Mouse (Mus musculus) adrenal gland, postnatal 25 days (tissue): Measurements from ENCODE around the gene Pigt. TPM values are rescaled to one million over a fixed set of nuclear protein-coding genes. Genes with fewer than 3 reads are reported as not detected.

Experiments
- DNase-seq: peaks from one replicate; pipeline ENCODE4 v3.0.0; 2021; ENCODE audit warnings: mixed read lengths
- total RNA-seq: library from RNA; stranded (reverse); gene quantifications from 2 replicates; pipeline ENCODE4 v1.2.3, GENCODE M21; 2021

The Pigt gene
- total RNA-seq, 1 experiment from 2014 or later = 98.3 TPM

GRCm38 (mm10) chr2:164520782-164521181 is 23.5 kb downstream of the Pigt start:
- DNase-seq = peak; percentile 60

- DNase-seq = no peak
Measured at GRCm38 (mm10) chr2:164521841-164522240, 24.5 kb downstream of the Pigt start.

- no peak for DNase-seq
Measured at GRCm38 (mm10) chr2:164522280-164522679, 25.0 kb downstream of the Pigt start.

- no peak for DNase-seq
Measured at GRCm38 (mm10) chr2:164523301-164523773, 26.0 kb downstream of the Pigt start.

GRCm38 (mm10) chr2:164528557-164528956 is 31.2 kb downstream of the Pigt start:
- DNase-seq = no peak

GRCm38 (mm10) chr2:164531169-164531568 is 33.8 kb downstream of the Pigt start:
- peak; percentile 65 for DNase-seq

- DNase-seq = no peak
Measured at GRCm38 (mm10) chr2:164534315-164534714, 37.0 kb downstream of the Pigt start.

- no peak for DNase-seq
Measured at GRCm38 (mm10) chr2:164537003-164537402, 39.7 kb downstream of the Pigt start.

- DNase-seq = no peak
Measured at GRCm38 (mm10) chr2:164540652-164541427, 43.5 kb downstream of the Pigt start.

- no peak for DNase-seq
Measured at GRCm38 (mm10) chr2:164542132-164542531, 44.8 kb downstream of the Pigt start.

- no peak for DNase-seq
Measured at GRCm38 (mm10) chr2:164542598-164542997, 45.3 kb downstream of the Pigt start.

GRCm38 (mm10) chr2:164543745-164544144 is 46.4 kb downstream of the Pigt start:
- no peak for DNase-seq

- no peak for DNase-seq
Measured at GRCm38 (mm10) chr2:164544454-164545097, 47.3 kb downstream of the Pigt start.

GRCm38 (mm10) chr2:164549338-164549737 is 52.0 kb downstream of the Pigt start:
- no peak for DNase-seq

- no peak for DNase-seq
Measured at GRCm38 (mm10) chr2:164549963-164550894, 52.9 kb downstream of the Pigt start.

GRCm38 (mm10) chr2:164550895-164551269 is 53.6 kb downstream of the Pigt start:
- no peak for DNase-seq

GRCm38 (mm10) chr2:164551502-164551901 is 54.2 kb downstream of the Pigt start:
- no peak for DNase-seq

Other genes with a start within 250 kb of the Pigt start
- not detected in 2 replicates for gene Svs3b, start 240.9 kb upstream of the Pigt start, total RNA-seq
- not detected in 2 replicates for gene Svs4, start 219.1 kb upstream of the Pigt start, total RNA-seq
- not detected in 2 replicates for gene Svs3a, start 208.3 kb upstream of the Pigt start, total RNA-seq
- gene Svs6, start 180.8 kb upstream of the Pigt start, total RNA-seq = not detected in 2 replicates
- gene Svs5, start 164.8 kb upstream of the Pigt start, total RNA-seq = 0.73 and 3.9 TPM in 2 replicates
- 5.2 and 7.9 TPM in 2 replicates for gene Slpi, start 108.4 kb upstream of the Pigt start, total RNA-seq
- gene Rbpjl, start 94.4 kb upstream of the Pigt start, total RNA-seq = not detected in 2 replicates
- gene Matn4, start 92.4 kb upstream of the Pigt start, total RNA-seq = 0.73 and 1.3 TPM in 2 replicates
- gene Sdc4, start 53.6 kb upstream of the Pigt start, total RNA-seq = 75.1 and 82.0 TPM in 2 replicates
- 27.0 and 30.0 TPM in 2 replicates for gene Sys1, start 40.6 kb upstream of the Pigt start, total RNA-seq
- gene Gm20458, start 36.6 kb upstream of the Pigt start, total RNA-seq = 4.0 TPM in 1 of 2 replicates, not detected in the other
- gene Trp53tg5, start 23.8 kb upstream of the Pigt start, total RNA-seq = not detected in 2 replicates
- gene Dbndd2, start 11.4 kb upstream of the Pigt start, total RNA-seq = 6.3 and 6.4 TPM in 2 replicates
- not detected in 2 replicates for gene Wfdc2, start 64.9 kb downstream of the Pigt start, total RNA-seq
- gene Spint3, start 75.9 kb downstream of the Pigt start, total RNA-seq = not detected in 2 replicates
- 0.58 TPM in 1 of 2 replicates, not detected in the other for gene Wfdc6a, start 87.9 kb downstream of the Pigt start, total RNA-seq
- not detected in 2 replicates for gene Eppin, start 96.1 kb downstream of the Pigt start, total RNA-seq
- not detected in 2 replicates for gene Wfdc6b, start 116.0 kb downstream of the Pigt start, total RNA-seq
- not detected in 2 replicates for gene Wfdc8, start 116.1 kb downstream of the Pigt start, total RNA-seq
- gene Wfdc16, start 141.3 kb downstream of the Pigt start, total RNA-seq = not detected in 2 replicates
- not detected in 2 replicates for gene Wfdc10, start 158.5 kb downstream of the Pigt start, total RNA-seq
- not detected in 2 replicates for gene Wfdc9, start 159.1 kb downstream of the Pigt start, total RNA-seq
- not detected in 2 replicates for gene Wfdc11, start 176.6 kb downstream of the Pigt start, total RNA-seq
- gene Wfdc13, start 187.6 kb downstream of the Pigt start, total RNA-seq = not detected in 2 replicates
- not detected in 2 replicates for gene Spint4, start 201.0 kb downstream of the Pigt start, total RNA-seq
- not detected in 2 replicates for gene Spint5, start 217.8 kb downstream of the Pigt start, total RNA-seq
- 0.39 and 0.57 TPM in 2 replicates for gene Wfdc3, start 248.4 kb downstream of the Pigt start, total RNA-seq
- 43.5 and 45.3 TPM in 2 replicates for gene Dnttip1, start 248.5 kb downstream of the Pigt start, total RNA-seq